Mouse (Mus musculus): ENCODE measurements at regions not wholly inside any gene's neighbourhood (a gene's known extent, or its start where the extent isn't known, plus 50 kb on each side); places are given as distances from the start of the nearest gene placed in this dataset.

DNA sequence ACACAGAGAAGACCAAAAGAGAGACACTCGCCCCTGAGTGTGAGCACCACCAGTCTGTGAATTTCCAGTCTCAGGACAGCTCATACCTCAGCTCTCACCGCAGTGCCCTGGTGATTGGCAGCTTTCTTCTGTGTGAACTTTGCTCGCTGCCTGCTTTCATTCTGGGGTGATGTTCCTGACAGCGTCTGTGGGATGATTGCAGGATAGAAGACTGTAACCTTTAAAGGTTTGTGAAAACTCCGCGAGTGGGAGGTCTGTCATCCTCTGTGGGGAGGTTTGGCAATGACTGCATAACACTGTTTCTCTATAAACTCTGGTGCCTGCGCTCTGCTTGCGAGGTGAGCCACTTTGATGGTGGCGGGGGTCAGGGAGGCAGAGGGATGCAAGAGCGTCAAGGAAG, 169.7 kb downstream of the Drd1 start:
- H3K4me3 ChIP-seq (ENCODE audit: extremely low read depth, insufficient read depth, insufficient read length): no peak overlapping the region
- no peak overlapping the region for H3K27ac ChIP-seq (ENCODE audit: insufficient read depth, low read length)
- no peak for DNase-seq (ENCODE audit: low read depth in 1 of 2, low spot score in 2 of 2)
- TF ChIP-seq CTCF (IDR thresholded peaks at IDR 0.05; ENCODE audit: extremely low read depth, insufficient read depth, insufficient read length, insufficient replicate concordance): no peak
- TF ChIP-seq POLR2A (IDR thresholded peaks at IDR 0.05; ENCODE audit: low read depth, low read length): no peak
- no peaks in the 10 kb centered on the region for H3K36me3 ChIP-seq (ENCODE audit: control insufficient read depth, insufficient read depth, low read length)
- H3K4me1 ChIP-seq (ENCODE audit: control insufficient read depth, insufficient read depth, insufficient read length): no peaks in the 10 kb centered on the region
- H3K27me3 ChIP-seq (ENCODE audit: control insufficient read depth, insufficient read depth, low read length): no peaks in the 10 kb centered on the region
- WGBS: 89% methylated on average over 10 of the region's 10 CpGs

DNA sequence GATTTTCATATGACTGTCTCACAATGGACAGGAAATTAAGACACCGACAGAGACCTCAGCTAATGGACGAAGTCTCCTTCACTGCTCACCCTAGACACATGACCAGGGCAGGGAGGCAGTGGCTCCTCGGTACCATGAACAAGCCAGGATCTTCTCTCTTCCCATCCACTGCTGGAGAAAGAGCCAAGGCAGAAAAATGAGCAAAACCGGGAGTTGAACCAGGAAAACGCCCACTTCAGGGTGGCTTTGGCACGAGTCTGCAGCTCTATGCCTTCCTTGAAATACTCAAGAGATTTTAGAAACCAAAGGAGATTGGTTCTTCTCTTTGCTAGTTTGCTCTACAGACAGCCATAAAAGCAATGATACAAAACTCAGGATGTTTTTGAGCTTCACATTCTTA, 172.3 kb downstream of the Drd1 start:
- 83% methylated on average over 6 of the region's 6 CpGs for WGBS

DNA sequence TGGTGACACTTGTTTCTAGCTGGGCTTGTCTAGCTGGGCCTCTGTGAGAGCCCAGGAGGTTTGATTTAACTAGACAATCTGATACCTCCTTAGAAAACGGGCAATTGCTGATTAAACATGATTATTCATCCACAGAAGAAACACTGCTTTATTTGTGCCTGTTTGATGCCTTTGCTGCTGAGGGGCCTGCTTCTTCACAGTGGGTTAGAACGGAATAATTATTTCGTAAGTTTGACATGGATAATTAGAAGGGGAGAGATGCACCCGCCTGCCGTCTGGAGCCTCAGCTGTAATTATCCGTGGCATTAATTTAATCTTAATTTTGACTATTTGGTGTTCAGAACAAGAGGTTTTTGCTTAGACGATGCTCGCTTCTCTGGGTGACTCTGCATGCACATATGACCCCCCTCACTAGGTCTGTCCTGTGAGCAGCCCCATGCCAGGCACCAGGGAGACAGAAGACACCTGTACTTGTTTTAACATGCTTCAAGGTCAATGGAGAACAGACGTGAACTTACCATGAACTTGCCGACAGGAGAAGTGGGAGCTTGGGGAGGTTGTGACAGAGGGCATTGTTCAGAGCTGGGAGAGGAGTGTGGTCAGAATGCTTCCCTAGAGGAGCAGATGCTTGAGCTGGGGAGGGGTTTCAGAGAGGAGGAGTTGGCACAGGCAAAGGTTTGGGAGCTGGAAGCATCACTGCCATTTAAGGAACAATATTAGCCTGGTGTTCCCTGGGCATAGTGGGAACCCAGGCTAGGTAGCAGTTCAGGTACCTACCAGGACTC, 174.8 kb downstream of the Drd1 start:
- H3K36me3 ChIP-seq (ENCODE audit: control insufficient read depth, insufficient read depth, low read length): no peaks in the 10 kb centered on the region
- H3K27me3 ChIP-seq (ENCODE audit: control insufficient read depth, insufficient read depth, low read length): no peaks in the 10 kb centered on the region
- H3K27ac ChIP-seq (ENCODE audit: insufficient read depth, low read length): no peak overlapping the region
- TF ChIP-seq POLR2A (IDR thresholded peaks at IDR 0.05; ENCODE audit: low read depth, low read length): no peak
- no peak for TF ChIP-seq CTCF (IDR thresholded peaks at IDR 0.05; ENCODE audit: extremely low read depth, insufficient read depth, insufficient read length, insufficient replicate concordance)
- H3K4me1 ChIP-seq (ENCODE audit: control insufficient read depth, insufficient read depth, insufficient read length): no peaks in the 10 kb centered on the region
- H3K4me3 ChIP-seq (ENCODE audit: extremely low read depth, insufficient read depth, insufficient read length): no peak overlapping the region
- no peak for DNase-seq (ENCODE audit: low read depth in 1 of 2, low spot score in 2 of 2)
- WGBS: 87% methylated on average over 10 of the region's 10 CpGs

More for the DNA sequence above, 172.3 kb downstream of the Drd1 start:
- Histone ChIP-seq H3K36me3 (ENCODE audit: control insufficient read depth, insufficient read depth, low read length) (no peaks in the 10 kb centered on the region), H3K27me3 (ENCODE audit: control insufficient read depth, insufficient read depth, low read length) (no peaks in the 10 kb centered on the region), H3K4me3 (ENCODE audit: extremely low read depth, insufficient read depth, insufficient read length) (no peak overlapping the region), H3K4me1 (ENCODE audit: control insufficient read depth, insufficient read depth, insufficient read length) (no peaks in the 10 kb centered on the region), H3K27ac (ENCODE audit: insufficient read depth, low read length) (no peak overlapping the region)
- TF ChIP-seq CTCF (IDR thresholded peaks at IDR 0.05; ENCODE audit: extremely low read depth, insufficient read depth, insufficient read length, insufficient replicate concordance) (no peak), POLR2A (IDR thresholded peaks at IDR 0.05; ENCODE audit: low read depth, low read length) (no peak)
- DNase-seq (ENCODE audit: low read depth in 1 of 2, low spot score in 2 of 2): no peak

DNA sequence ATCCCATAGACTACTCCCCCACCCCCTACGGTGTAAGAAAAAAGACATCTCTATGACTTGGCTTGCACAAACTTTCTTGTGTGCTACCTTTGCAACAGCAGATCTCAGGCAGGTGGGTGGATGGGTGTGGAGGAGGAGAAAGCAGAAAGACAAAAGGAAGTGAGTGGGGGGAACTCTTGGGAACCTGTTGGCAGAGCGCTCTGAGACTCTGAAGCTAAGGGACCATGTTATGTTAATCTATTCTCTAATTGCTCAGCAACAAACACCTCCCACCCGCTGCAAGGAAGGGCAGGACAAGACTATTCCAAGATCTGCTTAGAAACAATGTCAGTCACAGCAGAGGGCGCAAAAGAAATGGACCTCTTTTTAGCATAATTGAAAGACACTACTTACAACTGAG, 180.0 kb downstream of the Drd1 start:
- TF ChIP-seq POLR2A (IDR thresholded peaks at IDR 0.05; ENCODE audit: low read depth, low read length) (no peak), CTCF (IDR thresholded peaks at IDR 0.05; ENCODE audit: extremely low read depth, insufficient read depth, insufficient read length, insufficient replicate concordance) (no peak)
- Histone ChIP-seq H3K27ac (ENCODE audit: insufficient read depth, low read length) (no peak overlapping the region), H3K27me3 (ENCODE audit: control insufficient read depth, insufficient read depth, low read length) (no peaks in the 10 kb centered on the region), H3K4me1 (ENCODE audit: control insufficient read depth, insufficient read depth, insufficient read length) (no peaks in the 10 kb centered on the region), H3K36me3 (ENCODE audit: control insufficient read depth, insufficient read depth, low read length) (no peaks in the 10 kb centered on the region), H3K4me3 (ENCODE audit: extremely low read depth, insufficient read depth, insufficient read length) (no peak overlapping the region)
- WGBS: 85% methylated on average over 4 of the region's 4 CpGs
- DNase-seq (ENCODE audit: low read depth in 1 of 2, low spot score in 2 of 2): no peak

DNA sequence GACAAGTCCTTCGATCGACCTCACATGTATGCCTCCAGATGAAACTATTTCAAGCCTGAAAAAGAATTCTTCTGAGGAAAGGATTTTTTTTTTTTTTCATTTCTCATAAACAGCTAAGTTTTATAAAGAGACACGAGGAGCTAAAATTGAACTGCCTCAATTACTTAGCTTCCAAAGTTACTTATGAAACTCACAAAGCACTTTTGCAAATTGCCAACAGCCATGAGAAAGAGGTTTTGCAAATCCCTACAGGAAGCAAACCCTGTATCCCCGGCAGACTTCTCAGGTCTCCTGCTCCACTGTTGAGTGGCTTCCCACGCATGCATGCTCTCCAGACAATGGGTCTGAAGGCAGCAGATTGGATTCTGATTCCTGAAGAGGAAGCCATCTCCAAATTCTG, 190.2 kb downstream of the Drd1 start:
- TF ChIP-seq POLR2A (IDR thresholded peaks at IDR 0.05; ENCODE audit: low read depth, low read length) (no peak), CTCF (IDR thresholded peaks at IDR 0.05; ENCODE audit: extremely low read depth, insufficient read depth, insufficient read length, insufficient replicate concordance) (no peak)
- no peak for DNase-seq (ENCODE audit: low read depth in 1 of 2, low spot score in 2 of 2)
- Histone ChIP-seq H3K4me1 (ENCODE audit: control insufficient read depth, insufficient read depth, insufficient read length) (no peaks in the 10 kb centered on the region), H3K36me3 (ENCODE audit: control insufficient read depth, insufficient read depth, low read length) (no peaks in the 10 kb centered on the region), H3K27me3 (ENCODE audit: control insufficient read depth, insufficient read depth, low read length) (no peaks in the 10 kb centered on the region), H3K4me3 (ENCODE audit: extremely low read depth, insufficient read depth, insufficient read length) (no peak overlapping the region), H3K27ac (ENCODE audit: insufficient read depth, low read length) (no peak overlapping the region)
- WGBS: 77% methylated on average over 5 of the region's 5 CpGs

DNA sequence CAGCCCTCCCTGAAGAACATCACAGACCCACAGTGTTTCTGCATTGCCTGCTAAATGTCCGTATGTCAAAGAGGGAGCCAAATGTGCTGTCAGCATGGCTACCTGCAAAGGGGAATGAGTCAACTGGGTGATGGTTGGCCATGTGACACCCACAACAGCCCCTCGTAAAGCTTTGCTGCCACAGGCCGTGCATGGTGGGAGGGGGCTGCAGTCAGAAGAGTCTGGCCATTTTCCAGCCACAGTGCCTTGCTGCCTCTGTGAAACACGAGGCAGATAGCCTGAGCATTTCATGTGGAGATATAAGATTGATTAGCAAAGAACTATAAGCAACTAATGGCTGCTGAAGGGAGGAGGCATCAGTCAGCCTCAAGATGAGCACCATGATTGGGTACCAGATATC, 193.2 kb downstream of the Drd1 start:
- no peaks in the 10 kb centered on the region for H3K4me1 ChIP-seq (ENCODE audit: control insufficient read depth, insufficient read depth, insufficient read length)
- DNase-seq (ENCODE audit: low read depth in 1 of 2, low spot score in 2 of 2): no peak
- H3K27ac ChIP-seq (ENCODE audit: insufficient read depth, low read length): no peak overlapping the region
- WGBS: 54% methylated on average over 4 of the region's 4 CpGs
- TF ChIP-seq CTCF (IDR thresholded peaks at IDR 0.05; ENCODE audit: extremely low read depth, insufficient read depth, insufficient read length, insufficient replicate concordance) (no peak), POLR2A (IDR thresholded peaks at IDR 0.05; ENCODE audit: low read depth, low read length) (no peak)
- H3K27me3 ChIP-seq (ENCODE audit: control insufficient read depth, insufficient read depth, low read length): no peaks in the 10 kb centered on the region
- H3K4me3 ChIP-seq (ENCODE audit: extremely low read depth, insufficient read depth, insufficient read length): no peak overlapping the region
- no peaks in the 10 kb centered on the region for H3K36me3 ChIP-seq (ENCODE audit: control insufficient read depth, insufficient read depth, low read length)

DNA sequence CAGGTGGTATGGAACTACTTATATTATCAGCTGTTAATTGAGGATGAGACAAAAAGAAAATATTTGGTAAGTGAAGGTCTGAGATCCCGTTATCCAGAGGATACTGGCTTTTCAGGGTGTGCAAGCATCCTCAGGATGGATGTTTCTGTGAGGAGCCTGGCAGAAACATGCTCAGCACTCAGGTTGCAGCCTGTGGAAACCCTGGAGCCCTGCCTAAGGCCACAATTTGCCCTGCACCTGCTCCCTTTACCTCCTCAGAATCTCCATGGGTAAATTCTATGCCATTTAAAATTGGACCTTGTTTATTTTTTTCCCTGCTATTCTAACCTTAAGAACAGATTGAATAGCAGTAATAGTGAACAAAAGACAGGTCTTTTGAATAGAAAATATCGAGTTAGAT, 201.3 kb downstream of the Drd1 start:
- no peak overlapping the region for H3K27ac ChIP-seq (ENCODE audit: insufficient read depth, low read length)
- WGBS: 59% methylated on average over 2 of the region's 2 CpGs
- no peak overlapping the region for H3K4me3 ChIP-seq (ENCODE audit: extremely low read depth, insufficient read depth, insufficient read length)
- TF ChIP-seq POLR2A (IDR thresholded peaks at IDR 0.05; ENCODE audit: low read depth, low read length) (no peak), CTCF (IDR thresholded peaks at IDR 0.05; ENCODE audit: extremely low read depth, insufficient read depth, insufficient read length, insufficient replicate concordance) (no peak)
- no peaks in the 10 kb centered on the region for H3K4me1 ChIP-seq (ENCODE audit: control insufficient read depth, insufficient read depth, insufficient read length)
- H3K27me3 ChIP-seq (ENCODE audit: control insufficient read depth, insufficient read depth, low read length): no peaks in the 10 kb centered on the region
- DNase-seq (ENCODE audit: low read depth in 1 of 2, low spot score in 2 of 2): no peak
- H3K36me3 ChIP-seq (ENCODE audit: control insufficient read depth, insufficient read depth, low read length): no peaks in the 10 kb centered on the region

All from spleen, adult 2 months (tissue).